Mouse (Mus musculus): ENCODE results near the gene Ldb2. TPM values are rescaled to one million over a fixed set of nuclear protein-coding genes. Genes with fewer than 3 reads are reported as not detected.

Ldb2 gene
- polyA plus RNA-seq, 1 experiment from 2014 or later = 10.3 TPM

DNA sequence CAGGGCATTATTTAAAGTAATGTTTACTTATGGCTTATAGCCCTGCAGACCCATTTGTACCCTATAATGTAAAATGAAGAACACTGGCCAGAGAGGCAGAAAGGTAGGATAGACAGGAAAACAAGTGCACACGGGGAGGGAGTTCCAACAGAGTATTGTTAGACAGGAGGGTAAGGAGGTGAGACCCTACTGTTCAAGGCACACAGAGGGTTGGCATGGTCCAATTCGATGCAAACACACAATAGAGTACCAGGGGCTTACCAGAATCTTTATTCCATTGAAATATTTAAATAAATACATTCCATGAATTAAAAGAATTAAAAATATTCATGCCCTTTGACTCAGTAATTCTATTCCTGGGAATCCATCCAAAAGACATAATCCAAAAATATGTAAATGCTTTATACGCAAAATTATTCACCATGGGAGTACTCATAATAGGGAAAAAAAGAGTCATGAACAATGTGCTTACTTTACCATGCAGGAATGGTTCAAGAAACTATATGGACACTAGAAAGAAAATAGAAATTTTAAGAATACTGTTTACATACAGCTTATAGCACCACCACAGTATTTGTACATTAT lies 118.3 kb downstream of the Ldb2 start:
- no peak overlapping the region for H3K27ac ChIP-seq (ENCODE audit: low read depth, low read length)
- ATAC-seq (replicated peaks; ENCODE audit: insufficient number of reproducible peaks, low FRiP score, low TSS enrichment) = no peak
- no peak overlapping the region for H3K4me3 ChIP-seq (ENCODE audit: low read depth, low read length)
- no peaks in the 10 kb centered on the region for H3K4me1 ChIP-seq (ENCODE audit: control insufficient read depth, insufficient read depth, low read length)
- no peaks in the 10 kb centered on the region for H3K36me3 ChIP-seq (ENCODE audit: control insufficient read depth, insufficient read depth, low read length)
- no peaks in the 10 kb centered on the region for H3K27me3 ChIP-seq (ENCODE audit: control insufficient read depth, insufficient read depth, low read length)
- H3K4me2 ChIP-seq = no peak overlapping the region
- WGBS (ENCODE audit: insufficient replicate concordance) = 83% methylated on average over 3 of the region's 3 CpGs
- H3K9me3 ChIP-seq (replicated peaks; ENCODE audit: control insufficient read depth, low read length) = no peaks in the 10 kb centered on the region
- H3K9ac ChIP-seq (ENCODE audit: low read depth, low read length) = no peak overlapping the region

DNA sequence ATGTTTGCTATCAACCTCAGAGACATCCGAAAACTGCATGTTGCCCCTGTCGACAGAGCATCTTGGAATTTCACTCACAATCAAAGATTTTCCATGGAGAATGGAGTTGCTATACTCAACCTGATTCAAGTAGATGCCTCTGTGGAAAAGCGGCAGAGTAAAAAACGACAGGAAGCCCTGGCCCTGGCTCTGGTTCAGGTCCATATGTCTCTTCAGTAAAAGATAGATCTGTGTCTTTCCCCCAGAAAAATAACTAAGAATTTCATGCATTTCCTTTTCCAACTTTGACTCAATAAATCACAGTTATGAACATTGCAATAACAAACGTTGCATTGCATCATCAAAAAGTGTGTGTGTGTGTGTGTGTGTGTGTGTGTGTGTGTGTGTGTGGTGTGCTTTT lies 121.7 kb downstream of the Ldb2 start:
- Histone ChIP-seq H3K9ac (ENCODE audit: low read depth, low read length) (no peak overlapping the region), H3K4me2 (no peak overlapping the region), H3K9me3 (replicated peaks; ENCODE audit: control insufficient read depth, low read length) (no peaks in the 10 kb centered on the region), H3K4me3 (ENCODE audit: low read depth, low read length) (no peak overlapping the region), H3K27me3 (ENCODE audit: control insufficient read depth, insufficient read depth, low read length) (no peaks in the 10 kb centered on the region), H3K4me1 (ENCODE audit: control insufficient read depth, insufficient read depth, low read length) (no peaks in the 10 kb centered on the region), H3K27ac (ENCODE audit: low read depth, low read length) (no peak overlapping the region), H3K36me3 (ENCODE audit: control insufficient read depth, insufficient read depth, low read length) (no peaks in the 10 kb centered on the region)
- no peak for ATAC-seq (replicated peaks; ENCODE audit: insufficient number of reproducible peaks, low FRiP score, low TSS enrichment)
- WGBS (ENCODE audit: insufficient replicate concordance) = 74% methylated on average over 5 of the region's 5 CpGs

DNA sequence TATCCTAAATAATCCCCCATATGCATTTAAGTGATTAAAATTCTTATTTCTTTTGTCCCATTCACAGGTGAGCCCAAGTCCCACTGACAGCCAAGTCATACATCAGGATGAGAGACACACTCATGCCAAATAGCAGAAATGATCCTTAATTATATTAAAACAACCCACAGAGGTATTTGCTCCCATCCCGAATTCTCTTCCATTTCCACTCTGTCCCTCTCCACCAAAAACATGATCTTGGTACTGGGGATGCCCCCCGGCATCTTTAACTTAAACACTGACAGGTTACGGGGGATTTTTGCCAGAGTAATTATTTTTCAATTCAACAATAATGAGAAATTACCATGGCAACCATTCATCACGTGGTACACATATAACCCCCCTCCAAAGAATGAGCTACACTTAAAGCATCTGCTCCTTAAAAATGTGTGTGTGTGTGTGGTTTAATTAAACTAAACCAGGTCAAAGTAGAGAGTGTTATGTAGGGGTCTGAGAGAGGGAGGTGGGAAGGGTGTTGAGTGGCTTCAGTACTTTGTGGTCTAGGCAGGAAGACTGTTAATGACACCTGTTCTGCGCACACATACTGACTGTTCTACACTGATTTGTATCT lies 123.2 kb downstream of the Ldb2 start:
- H3K4me2 ChIP-seq = no peak overlapping the region
- no peak overlapping the region for H3K9ac ChIP-seq (ENCODE audit: low read depth, low read length)
- H3K27me3 ChIP-seq (ENCODE audit: control insufficient read depth, insufficient read depth, low read length) = no peaks in the 10 kb centered on the region
- no peak for ATAC-seq (replicated peaks; ENCODE audit: insufficient number of reproducible peaks, low FRiP score, low TSS enrichment)
- no peaks in the 10 kb centered on the region for H3K9me3 ChIP-seq (replicated peaks; ENCODE audit: control insufficient read depth, low read length)
- no peak overlapping the region for H3K27ac ChIP-seq (ENCODE audit: low read depth, low read length)
- 85% methylated on average over 5 of the region's 5 CpGs for WGBS (ENCODE audit: insufficient replicate concordance)
- H3K36me3 ChIP-seq (ENCODE audit: control insufficient read depth, insufficient read depth, low read length) = no peaks in the 10 kb centered on the region
- H3K4me3 ChIP-seq (ENCODE audit: low read depth, low read length) = no peak overlapping the region
- H3K4me1 ChIP-seq (ENCODE audit: control insufficient read depth, insufficient read depth, low read length) = no peaks in the 10 kb centered on the region

DNA sequence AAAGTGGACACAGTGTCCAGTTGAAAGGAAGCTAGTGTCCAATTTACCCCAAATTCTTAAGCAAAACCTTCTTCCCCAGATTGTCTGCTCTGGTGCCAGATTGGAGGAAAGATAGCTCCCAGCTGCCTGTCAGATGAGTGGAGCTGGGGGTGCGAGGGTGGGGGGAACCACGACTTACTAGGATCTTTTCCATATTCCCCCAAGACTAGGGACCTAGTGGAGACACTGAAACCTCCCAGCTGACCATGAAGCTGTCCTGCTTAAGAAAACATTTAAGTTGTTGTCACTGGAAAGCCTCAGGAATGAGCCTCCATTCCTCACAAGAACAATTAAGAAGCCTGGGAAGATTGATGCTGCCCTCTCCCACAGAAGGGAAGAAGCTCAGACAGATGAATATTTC lies 129.1 kb downstream of the Ldb2 start:
- no peak overlapping the region for H3K4me3 ChIP-seq (ENCODE audit: low read depth, low read length)
- H3K36me3 ChIP-seq (ENCODE audit: control insufficient read depth, insufficient read depth, low read length) = no peaks in the 10 kb centered on the region
- no peaks in the 10 kb centered on the region for H3K9me3 ChIP-seq (replicated peaks; ENCODE audit: control insufficient read depth, low read length)
- H3K27me3 ChIP-seq (ENCODE audit: control insufficient read depth, insufficient read depth, low read length) = no peaks in the 10 kb centered on the region
- no peak overlapping the region for H3K4me2 ChIP-seq
- ATAC-seq (replicated peaks; ENCODE audit: insufficient number of reproducible peaks, low FRiP score, low TSS enrichment) = no peak
- no peak overlapping the region for H3K9ac ChIP-seq (ENCODE audit: low read depth, low read length)
- no peaks in the 10 kb centered on the region for H3K4me1 ChIP-seq (ENCODE audit: control insufficient read depth, insufficient read depth, low read length)
- 29% methylated on average over 2 of the region's 2 CpGs for WGBS (ENCODE audit: insufficient replicate concordance)
- no peak overlapping the region for H3K27ac ChIP-seq (ENCODE audit: low read depth, low read length)

DNA sequence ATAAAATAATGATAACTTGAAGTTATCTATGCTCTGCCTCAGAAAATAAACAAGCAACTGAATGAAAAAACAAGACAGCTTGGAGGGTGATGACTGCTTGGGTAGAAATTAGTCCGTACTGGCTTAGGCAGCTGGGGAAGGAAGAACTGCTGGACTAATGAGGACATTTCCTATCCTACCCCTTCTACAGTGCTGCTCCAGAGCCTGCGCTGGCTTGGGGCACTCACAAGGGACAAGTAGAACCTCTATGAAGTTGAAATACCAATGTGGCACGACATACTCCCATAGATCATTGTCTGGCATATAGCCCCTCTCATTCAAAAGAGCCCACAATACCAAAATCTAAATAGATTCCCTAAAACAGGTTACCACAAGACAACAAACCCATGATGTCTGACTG lies 131.6 kb downstream of the Ldb2 start:
- Histone ChIP-seq H3K4me3 (ENCODE audit: low read depth, low read length) (no peak overlapping the region), H3K27me3 (ENCODE audit: control insufficient read depth, insufficient read depth, low read length) (no peaks in the 10 kb centered on the region), H3K9me3 (replicated peaks; ENCODE audit: control insufficient read depth, low read length) (no peaks in the 10 kb centered on the region), H3K27ac (ENCODE audit: low read depth, low read length) (no peak overlapping the region), H3K36me3 (ENCODE audit: control insufficient read depth, insufficient read depth, low read length) (no peaks in the 10 kb centered on the region), H3K4me1 (ENCODE audit: control insufficient read depth, insufficient read depth, low read length) (no peaks in the 10 kb centered on the region), H3K9ac (ENCODE audit: low read depth, low read length) (no peak overlapping the region), H3K4me2 (no peak overlapping the region)
- ATAC-seq (replicated peaks; ENCODE audit: insufficient number of reproducible peaks, low FRiP score, low TSS enrichment) = no peak
- 64% methylated on average over 3 of the region's 3 CpGs for WGBS (ENCODE audit: insufficient replicate concordance)

DNA sequence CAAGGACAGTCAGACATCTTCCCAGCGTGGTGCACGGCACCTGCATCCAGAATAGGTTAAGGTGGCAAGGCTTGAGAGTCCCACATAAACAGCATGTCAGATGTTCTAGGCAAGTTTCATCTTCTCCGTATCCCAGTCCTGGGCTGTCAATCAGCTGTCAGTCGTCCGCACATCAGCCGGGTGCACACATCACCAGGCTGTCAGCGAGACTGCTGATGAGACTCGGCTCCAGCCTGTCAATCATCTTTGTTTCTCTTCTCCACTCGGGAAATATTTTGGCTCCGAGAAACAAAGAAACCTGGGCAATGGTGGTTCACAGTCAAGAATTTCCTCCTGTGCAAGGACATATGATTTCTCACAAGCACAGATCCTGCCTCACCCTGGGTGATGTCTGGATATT lies 132.1 kb downstream of the Ldb2 start:
- Histone ChIP-seq H3K4me3 (ENCODE audit: low read depth, low read length) (no peak overlapping the region), H3K9ac (ENCODE audit: low read depth, low read length) (no peak overlapping the region), H3K9me3 (replicated peaks; ENCODE audit: control insufficient read depth, low read length) (no peaks in the 10 kb centered on the region), H3K27me3 (ENCODE audit: control insufficient read depth, insufficient read depth, low read length) (no peaks in the 10 kb centered on the region), H3K27ac (ENCODE audit: low read depth, low read length) (no peak overlapping the region), H3K4me1 (ENCODE audit: control insufficient read depth, insufficient read depth, low read length) (no peaks in the 10 kb centered on the region), H3K4me2 (no peak overlapping the region), H3K36me3 (ENCODE audit: control insufficient read depth, insufficient read depth, low read length) (no peaks in the 10 kb centered on the region)
- WGBS (ENCODE audit: insufficient replicate concordance) = 64% methylated on average over 10 of the region's 10 CpGs
- no peak for ATAC-seq (replicated peaks; ENCODE audit: insufficient number of reproducible peaks, low FRiP score, low TSS enrichment)

DNA sequence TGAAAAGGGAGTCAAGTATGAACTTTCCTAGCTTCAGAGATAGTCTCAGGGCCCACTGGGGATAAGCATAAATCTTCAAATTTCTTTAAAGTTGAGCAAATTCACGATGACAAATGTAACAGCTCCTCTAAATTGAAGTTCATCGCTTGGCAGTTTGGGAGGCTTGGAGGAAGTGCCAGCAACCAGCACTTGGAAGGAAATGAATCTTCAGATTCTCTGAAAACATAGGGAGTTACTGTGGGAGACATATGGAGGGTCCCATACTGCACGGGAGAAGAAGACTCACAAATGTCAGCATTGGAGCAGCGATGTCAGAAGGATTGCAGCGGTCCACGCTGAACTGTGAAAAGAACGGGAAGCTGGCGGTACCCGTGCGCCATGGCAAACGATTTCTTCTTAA lies 139.8 kb downstream of the Ldb2 start:
- no peaks in the 10 kb centered on the region for H3K9me3 ChIP-seq (replicated peaks; ENCODE audit: control insufficient read depth, low read length)
- no peak overlapping the region for H3K9ac ChIP-seq (ENCODE audit: low read depth, low read length)
- H3K4me1 ChIP-seq (ENCODE audit: control insufficient read depth, insufficient read depth, low read length) = no peaks in the 10 kb centered on the region
- no peaks in the 10 kb centered on the region for H3K27me3 ChIP-seq (ENCODE audit: control insufficient read depth, insufficient read depth, low read length)
- H3K27ac ChIP-seq (ENCODE audit: low read depth, low read length) = no peak overlapping the region
- H3K4me2 ChIP-seq = no peak overlapping the region
- WGBS (ENCODE audit: insufficient replicate concordance) = 83% methylated on average over 11 of the region's 11 CpGs
- H3K4me3 ChIP-seq (ENCODE audit: low read depth, low read length) = no peak overlapping the region
- no peak for ATAC-seq (replicated peaks; ENCODE audit: insufficient number of reproducible peaks, low FRiP score, low TSS enrichment)
- no peaks in the 10 kb centered on the region for H3K36me3 ChIP-seq (ENCODE audit: control insufficient read depth, insufficient read depth, low read length)

DNA sequence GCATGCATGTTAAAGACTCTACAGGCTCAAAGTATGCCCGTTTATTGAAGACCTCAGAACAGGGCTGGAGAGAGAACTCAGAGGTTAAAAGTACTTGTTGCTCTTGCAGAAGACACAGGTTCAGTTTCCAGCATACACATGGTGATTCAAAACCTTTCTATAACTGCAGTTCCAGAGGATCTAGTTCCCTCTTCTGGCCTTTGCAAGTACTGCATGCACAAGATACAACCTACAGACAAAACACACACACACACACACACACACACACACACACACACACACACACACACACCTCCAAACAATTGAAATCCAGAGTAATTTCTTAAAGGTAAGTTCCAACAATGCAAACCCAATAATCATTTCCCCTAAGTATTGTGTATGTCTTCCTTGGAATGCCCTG lies 142.8 kb downstream of the Ldb2 start:
- 82% methylated on average over 1 of the region's 1 CpGs for WGBS (ENCODE audit: insufficient replicate concordance)

DNA sequence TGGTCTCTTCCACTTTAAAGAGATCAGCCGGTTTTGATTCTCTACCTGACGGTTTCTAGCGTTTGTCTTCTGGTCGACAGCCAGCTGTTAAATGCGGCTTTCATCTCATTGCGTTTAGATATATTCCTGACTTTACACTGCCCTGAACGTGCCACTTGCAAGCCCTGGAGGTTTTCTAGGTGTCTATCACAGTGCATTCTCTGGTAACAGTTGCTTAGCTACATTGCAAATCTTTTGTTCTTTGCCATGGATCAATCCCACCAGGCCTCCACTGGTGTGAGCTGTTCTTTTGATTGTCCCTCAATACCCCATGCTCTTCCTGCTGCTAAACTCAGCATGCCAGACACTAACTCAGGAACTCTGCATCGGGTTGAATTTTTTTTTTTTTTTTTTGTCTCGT lies 145.1 kb downstream of the Ldb2 start:
- H3K9ac ChIP-seq (ENCODE audit: low read depth, low read length) = no peak overlapping the region
- WGBS (ENCODE audit: insufficient replicate concordance) = 59% methylated on average over 9 of the region's 9 CpGs
- H3K27me3 ChIP-seq (ENCODE audit: control insufficient read depth, insufficient read depth, low read length) = no peaks in the 10 kb centered on the region
- no peak for ATAC-seq (replicated peaks; ENCODE audit: insufficient number of reproducible peaks, low FRiP score, low TSS enrichment)
- no peaks in the 10 kb centered on the region for H3K4me1 ChIP-seq (ENCODE audit: control insufficient read depth, insufficient read depth, low read length)
- H3K9me3 ChIP-seq (replicated peaks; ENCODE audit: control insufficient read depth, low read length) = no peaks in the 10 kb centered on the region
- H3K4me2 ChIP-seq = no peak overlapping the region
- no peak overlapping the region for H3K27ac ChIP-seq (ENCODE audit: low read depth, low read length)
- no peak overlapping the region for H3K4me3 ChIP-seq (ENCODE audit: low read depth, low read length)
- H3K36me3 ChIP-seq (ENCODE audit: control insufficient read depth, insufficient read depth, low read length) = no peaks in the 10 kb centered on the region

More for the DNA sequence above, 142.8 kb downstream of the Ldb2 start:
- Histone ChIP-seq H3K4me2 (no peak overlapping the region), H3K4me1 (ENCODE audit: control insufficient read depth, insufficient read depth, low read length) (no peaks in the 10 kb centered on the region), H3K36me3 (ENCODE audit: control insufficient read depth, insufficient read depth, low read length) (no peaks in the 10 kb centered on the region), H3K4me3 (ENCODE audit: low read depth, low read length) (no peak overlapping the region), H3K27me3 (ENCODE audit: control insufficient read depth, insufficient read depth, low read length) (no peaks in the 10 kb centered on the region), H3K9me3 (replicated peaks; ENCODE audit: control insufficient read depth, low read length) (no peaks in the 10 kb centered on the region), H3K27ac (ENCODE audit: low read depth, low read length) (no peak overlapping the region), H3K9ac (ENCODE audit: low read depth, low read length) (no peak overlapping the region)
- ATAC-seq (replicated peaks; ENCODE audit: insufficient number of reproducible peaks, low FRiP score, low TSS enrichment) = no peak
